Mouse (Mus musculus) stomach, embryonic 14.5 days (tissue): Measurements from ENCODE around the gene Hspa1l. TPM values are rescaled to one million over a fixed set of nuclear protein-coding genes. Genes with fewer than 3 reads are reported as not detected.

ENCODE experiments used
- ATAC-seq: fragments of 200-750 bp; cut with Nextera tagmentation; 2 replicates; pipeline ENCODE4 v1.8.0; 2017; ENCODE audit warnings: low read depth, moderate TSS enrichment; ENCODE audit not compliant: insufficient number of reproducible peaks, insufficient read depth, low FRiP score
- H3K27ac ChIP-seq: fragments of 300-500 bp; sonication (generic); 2 replicates; pipeline ENCODE4 v1.5.1; 2014; ENCODE audit warnings: mild to moderate bottlenecking, low read length, moderate library complexity, mixed read lengths
- H3K27me3 ChIP-seq: fragments of 300-500 bp; sonication (generic); 2 replicates; pipeline ENCODE4 v1.6.1; 2014; ENCODE audit warnings: low read length, control low read depth, mixed read lengths; ENCODE audit not compliant: control insufficient read depth, insufficient read depth
- H3K36me3 ChIP-seq: fragments of 300-500 bp; sonication (generic); 2 replicates; pipeline ENCODE4 v1.6.1; 2014; ENCODE audit warnings: mild to moderate bottlenecking, control low read depth, low read length, moderate library complexity, mixed read lengths; ENCODE audit not compliant: control insufficient read depth, insufficient read depth
- H3K4me1 ChIP-seq: fragments of 300-500 bp; sonication (generic); 2 replicates; pipeline ENCODE4 v1.6.1; 2014; ENCODE audit warnings: low read length, control low read depth, mixed read lengths; ENCODE audit not compliant: control insufficient read depth, insufficient read depth
- H3K4me2 ChIP-seq: fragments of 300-500 bp; sonication (generic); replicated peaks from 2 replicates; pipeline ENCODE4 v1.6.1; 2014; ENCODE audit warnings: low read depth, low read length, control low read depth
- H3K4me3 ChIP-seq: fragments of 300-500 bp; sonication (generic); 2 replicates; pipeline ENCODE4 v1.5.1; 2014; ENCODE audit warnings: low read depth, low read length, control low read depth
- H3K9ac ChIP-seq: fragments of 300-500 bp; sonication (generic); replicated peaks from 2 replicates; pipeline ENCODE4 v1.6.1; 2014; ENCODE audit warnings: low read depth, mild to moderate bottlenecking, control low read depth, low read length, moderate library complexity, mixed read lengths
- H3K9me3 ChIP-seq: fragments of 300-500 bp; sonication (generic); 2 replicates; pipeline ENCODE4 v1.6.1; 2016; ENCODE audit warnings: low read depth, low read length, control low read depth; ENCODE audit not compliant: control insufficient read depth
- WGBS: fragments of 180-500 bp; shearing (Covaris S2); extraction: QIAGEN DNeasy Blood & Tissue Kit; methylation state at CpG from one replicate; pipeline ENCODE4 v1.1.7; 2014; 5-methylcytosine and 5-hydroxymethylcytosine counted together
- polyA plus RNA-seq: library from polyadenylated mRNA; unstranded; fragments of >200 nt; fragmentation: Nextera tagmentation; extraction: Ambion mirVana; gene quantifications from 2 replicates; pipeline ENCODE4 v1.2.1, GENCODE M21; 2014

Hspa1l gene
- polyA plus RNA-seq, 1 experiment from 2014 or later, result 0.75 TPM

GRCm38 (mm10) chr17:35017706-35018030 lies 45.2 kb downstream of the Hspa1l start:
- peaks cover 37% of the 10 kb centered on the region for H3K36me3 ChIP-seq
- no peaks in the 10 kb centered on the region for H3K27me3 ChIP-seq
- no peaks in the 10 kb centered on the region for H3K9me3 ChIP-seq
- no peak for ATAC-seq
- H3K4me1 ChIP-seq, result peaks cover 3% of the 10 kb centered on the region; the same call in 1 of the 2 replicates
- no peak overlapping the region for H3K9ac ChIP-seq
- no peak overlapping the region for H3K4me3 ChIP-seq
- 65% methylated on average over 14 of the region's 14 CpGs for WGBS
- H3K27ac ChIP-seq, result no peak overlapping the region
- no peak overlapping the region for H3K4me2 ChIP-seq

GRCm38 (mm10) chr17:35018171-35018570 lies 45.7 kb downstream of the Hspa1l start:
- H3K36me3 ChIP-seq, result peaks cover 32% of the 10 kb centered on the region
- 77% methylated on average over 3 of the region's 3 CpGs for WGBS
- ATAC-seq, result no peak

GRCm38 (mm10) chr17:35019894-35020293 lies 47.4 kb downstream of the Hspa1l start:
- Histone ChIP-seq H3K27ac (no peak overlapping the region), H3K4me2 (no peak overlapping the region), H3K9ac (no peak overlapping the region), H3K4me3 (no peak overlapping the region), H3K9me3 (no peaks in the 10 kb centered on the region), H3K27me3 (no peaks in the 10 kb centered on the region), H3K36me3 (peaks cover 14% of the 10 kb centered on the region), H3K4me1 (peaks cover 9% of the 10 kb centered on the region; the same call in 1 of the 2 replicates)
- WGBS, result 73% methylated on average over 11 of the region's 11 CpGs
- no peak for ATAC-seq

More at GRCm38 (mm10) chr17:35018171-35018570, 45.7 kb downstream of the Hspa1l start:
- Histone ChIP-seq H3K27ac (no peak overlapping the region), H3K9ac (no peak overlapping the region), H3K4me1 (peaks cover 3% of the 10 kb centered on the region; the same call in 1 of the 2 replicates), H3K4me3 (no peak overlapping the region), H3K9me3 (no peaks in the 10 kb centered on the region), H3K4me2 (no peak overlapping the region), H3K27me3 (no peaks in the 10 kb centered on the region)

GRCm38 (mm10) chr17:35020551-35020950 lies 48.0 kb downstream of the Hspa1l start:
- Histone ChIP-seq H3K4me2 (no peak overlapping the region), H3K9ac (no peak overlapping the region), H3K27me3 (no peaks in the 10 kb centered on the region), H3K4me3 (no peak overlapping the region), H3K4me1 (peaks cover 9% of the 10 kb centered on the region; the same call in 1 of the 2 replicates), H3K27ac (no peak overlapping the region), H3K36me3 (peaks cover 8% of the 10 kb centered on the region), H3K9me3 (no peaks in the 10 kb centered on the region)
- ATAC-seq, result no peak
- WGBS, result 78% methylated on average over 8 of the region's 8 CpGs

GRCm38 (mm10) chr17:35021163-35021808 lies 48.8 kb downstream of the Hspa1l start:
- Histone ChIP-seq H3K27me3 (no peaks in the 10 kb centered on the region), H3K27ac (peak overlapping the region; percentile 49; the same call in 1 of the 2 replicates), H3K4me2 (peak overlapping the region; percentile 2; the same call in 1 of the 2 replicates), H3K9ac (no peak overlapping the region), H3K9me3 (no peaks in the 10 kb centered on the region), H3K4me1 (peaks cover 9% of the 10 kb centered on the region), H3K4me3 (no peak overlapping the region), H3K36me3 (peaks cover 1% of the 10 kb centered on the region)
- ATAC-seq, result peak; percentile 14; the same call in 1 of the 2 replicates
- 6% methylated on average over 17 of the region's 17 CpGs for WGBS

- no peak overlapping the region for H3K4me2 ChIP-seq
- no peaks in the 10 kb centered on the region for H3K27me3 ChIP-seq
- H3K9ac ChIP-seq, result no peak overlapping the region
- H3K4me1 ChIP-seq, result peaks cover 9% of the 10 kb centered on the region
- ATAC-seq, result no peak
- peak overlapping the region; percentile 49; the same call in 1 of the 2 replicates for H3K27ac ChIP-seq
- H3K9me3 ChIP-seq, result no peaks in the 10 kb centered on the region
- WGBS, result 41% methylated on average over 6 of the region's 6 CpGs
- no peak overlapping the region for H3K4me3 ChIP-seq
- no peaks in the 10 kb centered on the region; the same call in 1 of the 2 replicates for H3K36me3 ChIP-seq
These were observed 49.5 kb downstream of the Hspa1l start for GRCm38 (mm10) chr17:35021842-35022477.

GRCm38 (mm10) chr17:35022541-35023060 lies 50.1 kb downstream of the Hspa1l start:
- WGBS, result 93% methylated on average over 8 of the region's 8 CpGs
- H3K4me2 ChIP-seq, result no peak overlapping the region

GRCm38 (mm10) chr17:35023221-35023620 lies 50.7 kb downstream of the Hspa1l start:
- no peak overlapping the region for H3K4me2 ChIP-seq
- no peaks in the 10 kb centered on the region for H3K27me3 ChIP-seq
- WGBS, result 81% methylated on average over 5 of the region's 5 CpGs
- no peak overlapping the region for H3K27ac ChIP-seq
- peaks cover 12% of the 10 kb centered on the region for H3K4me1 ChIP-seq
- H3K9me3 ChIP-seq, result no peaks in the 10 kb centered on the region
- no peak overlapping the region for H3K4me3 ChIP-seq
- no peaks in the 10 kb centered on the region for H3K36me3 ChIP-seq
- H3K9ac ChIP-seq, result no peak overlapping the region
- no peak for ATAC-seq

More at GRCm38 (mm10) chr17:35022541-35023060, 50.1 kb downstream of the Hspa1l start:
- Histone ChIP-seq H3K9ac (no peak overlapping the region), H3K27ac (no peak overlapping the region), H3K27me3 (no peaks in the 10 kb centered on the region), H3K9me3 (no peaks in the 10 kb centered on the region), H3K4me3 (no peak overlapping the region), H3K4me1 (peaks cover 9% of the 10 kb centered on the region), H3K36me3 (no peaks in the 10 kb centered on the region)
- ATAC-seq, result no peak
